Mouse (Mus musculus): ENCODE data around the gene Sfn. TPM values are rescaled to one million over a fixed set of nuclear protein-coding genes. Genes with fewer than 3 reads are reported as not detected.

The Sfn gene
- polyA plus RNA-seq, 1 experiment from 2014 or later, result 13.6 TPM

- WGBS, result 72% methylated on average over 10 of the region's 10 CpGs
- no peak for ATAC-seq (ENCODE audit: low FRiP score)
- H3K9ac ChIP-seq, result no peak overlapping the region
These were observed 32.5 kb downstream of the Sfn start for GRCm38 (mm10) chr4:133569291-133570065.

GRCm38 (mm10) chr4:133567251-133567650 lies 34.7 kb downstream of the Sfn start:
- H3K4me3 ChIP-seq, result no peak overlapping the region
- no peak overlapping the region for H3K4me2 ChIP-seq (replicated peaks)
- H3K27me3 ChIP-seq, result no peaks in the 10 kb centered on the region
- H3K9me3 ChIP-seq (replicated peaks), result no peaks in the 10 kb centered on the region; the same call in 1 of the 2 replicates
- ATAC-seq (ENCODE audit: low FRiP score), result no peak
- no peaks in the 10 kb centered on the region for H3K36me3 ChIP-seq
- H3K27ac ChIP-seq, result no peak overlapping the region
- H3K9ac ChIP-seq, result no peak overlapping the region
- H3K4me1 ChIP-seq, result no peaks in the 10 kb centered on the region
- 29% methylated on average over 8 of the region's 8 CpGs for WGBS

More at GRCm38 (mm10) chr4:133569291-133570065, 32.5 kb downstream of the Sfn start:
- Histone ChIP-seq H3K4me3 (no peak overlapping the region), H3K4me1 (peaks cover 4% of the 10 kb centered on the region; the same call in 1 of the 2 replicates), H3K27me3 (no peaks in the 10 kb centered on the region), H3K27ac (no peak overlapping the region), H3K36me3 (no peaks in the 10 kb centered on the region), H3K4me2 (replicated peaks) (no peak overlapping the region), H3K9me3 (replicated peaks) (no peaks in the 10 kb centered on the region; the same call in 1 of the 2 replicates)

- Histone ChIP-seq H3K9ac (no peak overlapping the region), H3K4me2 (replicated peaks) (no peak overlapping the region), H3K9me3 (replicated peaks) (no peaks in the 10 kb centered on the region; the same call in 1 of the 2 replicates), H3K36me3 (no peaks in the 10 kb centered on the region), H3K27ac (no peak overlapping the region), H3K4me3 (no peak overlapping the region), H3K4me1 (no peaks in the 10 kb centered on the region), H3K27me3 (no peaks in the 10 kb centered on the region)
- no peak for ATAC-seq (ENCODE audit: low FRiP score)
- WGBS, result 78% methylated on average over 11 of the region's 11 CpGs
These were observed 38.8 kb downstream of the Sfn start for GRCm38 (mm10) chr4:133563123-133563571.

- Histone ChIP-seq H3K27ac (no peak overlapping the region), H3K4me2 (replicated peaks) (no peak overlapping the region), H3K9me3 (replicated peaks) (no peaks in the 10 kb centered on the region; the same call in 1 of the 2 replicates), H3K4me3 (no peak overlapping the region), H3K4me1 (no peaks in the 10 kb centered on the region), H3K36me3 (no peaks in the 10 kb centered on the region), H3K27me3 (no peaks in the 10 kb centered on the region), H3K9ac (no peak overlapping the region)
- 73% methylated on average over 4 of the region's 4 CpGs for WGBS
- no peak for ATAC-seq (ENCODE audit: low FRiP score)
These were observed 40.3 kb downstream of the Sfn start for GRCm38 (mm10) chr4:133561622-133562021.

GRCm38 (mm10) chr4:133559846-133560245 lies 42.1 kb downstream of the Sfn start:
- Histone ChIP-seq H3K4me1 (no peaks in the 10 kb centered on the region), H3K27ac (no peak overlapping the region), H3K4me2 (replicated peaks) (no peak overlapping the region), H3K27me3 (no peaks in the 10 kb centered on the region; the same call in 1 of the 2 replicates), H3K9me3 (replicated peaks) (no peaks in the 10 kb centered on the region; the same call in 1 of the 2 replicates), H3K4me3 (no peak overlapping the region), H3K9ac (no peak overlapping the region), H3K36me3 (no peaks in the 10 kb centered on the region)
- no peak for ATAC-seq (ENCODE audit: low FRiP score)
- WGBS, result 77% methylated on average over 4 of the region's 4 CpGs

- Histone ChIP-seq H3K36me3 (no peaks in the 10 kb centered on the region), H3K27ac (no peak overlapping the region), H3K4me3 (no peak overlapping the region), H3K27me3 (peaks cover 8% of the 10 kb centered on the region), H3K9me3 (replicated peaks) (no peaks in the 10 kb centered on the region), H3K4me1 (no peaks in the 10 kb centered on the region), H3K4me2 (replicated peaks) (no peak overlapping the region), H3K9ac (no peak overlapping the region)
- ATAC-seq (ENCODE audit: low FRiP score), result no peak
- WGBS, result 26% methylated on average over 10 of the region's 10 CpGs
These were observed 44.8 kb downstream of the Sfn start for GRCm38 (mm10) chr4:133557041-133557717.

- no peak for ATAC-seq (ENCODE audit: low FRiP score)
- Histone ChIP-seq H3K9me3 (replicated peaks) (no peaks in the 10 kb centered on the region), H3K36me3 (no peaks in the 10 kb centered on the region), H3K9ac (no peak overlapping the region), H3K27ac (no peak overlapping the region), H3K27me3 (peaks cover 13% of the 10 kb centered on the region), H3K4me1 (no peaks in the 10 kb centered on the region), H3K4me3 (no peak overlapping the region), H3K4me2 (replicated peaks) (no peak overlapping the region)
- WGBS, result 71% methylated on average over 19 of the region's 19 CpGs
These were observed 48.3 kb downstream of the Sfn start for GRCm38 (mm10) chr4:133553448-133554330.

- Histone ChIP-seq H3K9me3 (replicated peaks) (no peaks in the 10 kb centered on the region), H3K4me3 (no peak within 1 kb of the TSS), H3K36me3 (no peaks in the 10 kb centered on the region), H3K4me1 (no peaks in the 10 kb centered on the region), H3K27me3 (peaks cover 13% of the 10 kb centered on the region), H3K9ac (no peak within 1 kb of the TSS), H3K4me2 (replicated peaks) (no peak within 1 kb of the TSS), H3K27ac (no peak within 1 kb of the TSS)
- ATAC-seq (ENCODE audit: low FRiP score), result no peak
- 74% methylated on average over 10 of the region's 10 CpGs for WGBS
These were observed 49.1 kb downstream of the Sfn start, which contains the start of gene Nr0b2 for GRCm38 (mm10) chr4:133552768-133553447. Gene Nr0b2 (plus strand): TSS chr4:133553376.

- ATAC-seq (ENCODE audit: low FRiP score), result no peak
- Histone ChIP-seq H3K9ac (no peak overlapping the region), H3K9me3 (replicated peaks) (no peaks in the 10 kb centered on the region), H3K4me1 (no peaks in the 10 kb centered on the region), H3K4me3 (no peak overlapping the region), H3K36me3 (no peaks in the 10 kb centered on the region), H3K4me2 (replicated peaks) (no peak overlapping the region), H3K27ac (no peak overlapping the region), H3K27me3 (peaks cover 13% of the 10 kb centered on the region)
- 88% methylated on average over 1 of the region's 1 CpGs for WGBS
These were observed 49.9 kb downstream of the Sfn start for GRCm38 (mm10) chr4:133552029-133552428.
